Mouse (Mus musculus): Measurements from ENCODE around the gene Nr5a2. TPM values are rescaled to one million over a fixed set of nuclear protein-coding genes. Genes with fewer than 3 reads are reported as not detected.
A peak's percentile ranks its signal among the peaks of the same experiment; 100 is the strongest.

Gene Nr5a2
- polyA plus RNA-seq, 1 experiment from 2014 or later = 1.3 TPM

DNA sequence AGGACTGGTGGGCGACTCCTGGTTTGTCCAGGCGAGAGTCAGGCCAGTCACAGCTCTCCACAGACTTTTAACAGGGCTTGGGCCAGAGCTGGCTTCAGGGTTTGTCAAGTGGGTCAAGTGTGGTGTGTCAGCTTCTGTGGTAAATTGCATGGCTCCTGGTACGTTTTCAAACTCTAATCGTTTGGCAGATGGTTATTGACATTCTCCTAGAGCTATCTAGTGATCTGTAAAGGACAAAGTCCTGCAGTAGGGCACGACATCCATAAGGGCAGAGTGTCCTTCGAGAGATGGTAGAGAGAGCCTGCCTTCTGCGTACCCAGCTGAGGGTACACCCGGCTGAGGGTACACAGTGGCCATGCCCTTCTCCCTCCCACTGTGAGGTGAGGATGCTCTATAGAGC is 10.7 kb upstream of the Nr5a2 start:
- H3K4me3 ChIP-seq (replicated peaks; ENCODE audit: low read length) = no peak overlapping the region
- no peak for ATAC-seq (ENCODE audit: low FRiP score)
- H3K36me3 ChIP-seq (replicated peaks; ENCODE audit: control insufficient read depth, insufficient read depth) = no peaks in the 10 kb centered on the region
- no peak overlapping the region for H3K4me2 ChIP-seq (replicated peaks)
- no peaks in the 10 kb centered on the region for H3K4me1 ChIP-seq (replicated peaks; ENCODE audit: control insufficient read depth, insufficient read depth, low read length)
- no peaks in the 10 kb centered on the region for H3K9me3 ChIP-seq (ENCODE audit: control insufficient read depth, low read length)
- WGBS = 86% methylated on average over 8 of the region's 8 CpGs
- no peak for DNase-seq (ENCODE audit: low spot score)
- H3K27ac ChIP-seq = no peak overlapping the region
- H3K27me3 ChIP-seq (ENCODE audit: control insufficient read depth, insufficient read depth, low read length) = no peaks in the 10 kb centered on the region
- no peak overlapping the region for H3K9ac ChIP-seq

- WGBS = 71% methylated on average over 12 of the region's 12 CpGs
- Histone ChIP-seq H3K9ac (no peak overlapping the region), H3K4me3 (replicated peaks; ENCODE audit: low read length) (no peak overlapping the region), H3K27ac (no peak overlapping the region), H3K4me1 (replicated peaks; ENCODE audit: control insufficient read depth, insufficient read depth, low read length) (no peaks in the 10 kb centered on the region), H3K4me2 (replicated peaks) (no peak overlapping the region), H3K9me3 (ENCODE audit: control insufficient read depth, low read length) (no peaks in the 10 kb centered on the region), H3K36me3 (replicated peaks; ENCODE audit: control insufficient read depth, insufficient read depth) (no peaks in the 10 kb centered on the region), H3K27me3 (ENCODE audit: control insufficient read depth, insufficient read depth, low read length) (no peaks in the 10 kb centered on the region)
- DNase-seq (ENCODE audit: low spot score) = no peak
- no peak for ATAC-seq (ENCODE audit: low FRiP score)
Observed at GRCm38 (mm10) chr1:136966728-136967386, 6.6 kb upstream of the Nr5a2 start.

DNA sequence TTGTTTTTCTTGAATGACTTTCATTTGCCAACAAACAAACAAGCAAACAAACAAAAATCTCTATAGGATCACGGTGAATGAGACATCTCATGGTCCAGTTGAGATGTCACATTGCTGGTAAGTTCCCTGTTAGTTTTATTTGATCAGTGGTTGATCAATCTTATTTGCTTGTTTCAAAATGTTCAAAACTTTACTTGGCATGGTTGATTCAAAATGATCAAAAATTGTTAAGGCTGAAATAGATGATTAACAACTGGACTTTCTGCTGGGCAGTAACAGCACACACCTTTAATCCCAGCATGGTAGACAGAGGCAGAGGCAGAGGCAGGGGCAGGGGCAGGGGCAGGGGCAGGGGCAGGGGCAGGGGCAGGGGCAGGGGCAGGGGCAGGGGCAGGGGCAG is 757 bp downstream of the Nr5a2 start:
- H3K36me3 ChIP-seq (replicated peaks; ENCODE audit: control insufficient read depth, insufficient read depth) = no peaks in the 10 kb centered on the region
- H3K9ac ChIP-seq = no peak overlapping the region
- peaks cover 42% of the 10 kb centered on the region for H3K27me3 ChIP-seq (ENCODE audit: control insufficient read depth, insufficient read depth, low read length)
- no peak for ATAC-seq (ENCODE audit: low FRiP score)
- no peak overlapping the region for H3K27ac ChIP-seq
- no peaks in the 10 kb centered on the region for H3K9me3 ChIP-seq (ENCODE audit: control insufficient read depth, low read length)
- DNase-seq (ENCODE audit: low spot score) = no peak
- H3K4me2 ChIP-seq (replicated peaks) = no peak overlapping the region
- H3K4me1 ChIP-seq (replicated peaks; ENCODE audit: control insufficient read depth, insufficient read depth, low read length) = no peaks in the 10 kb centered on the region
- H3K4me3 ChIP-seq (replicated peaks; ENCODE audit: low read length) = no peak overlapping the region
- WGBS = 69% methylated on average over 1 of the region's 1 CpGs

GRCm38 (mm10) chr1:136958666-136959065 is 1.6 kb downstream of the Nr5a2 start:
- Histone ChIP-seq H3K9me3 (ENCODE audit: control insufficient read depth, low read length) (no peaks in the 10 kb centered on the region), H3K4me3 (replicated peaks; ENCODE audit: low read length) (no peak overlapping the region), H3K27me3 (ENCODE audit: control insufficient read depth, insufficient read depth, low read length) (peaks cover 50% of the 10 kb centered on the region), H3K9ac (no peak overlapping the region), H3K4me2 (replicated peaks) (0 out of 2 replicates have a peak overlapping the region, but pooled peaks have one; percentile 10), H3K4me1 (replicated peaks; ENCODE audit: control insufficient read depth, insufficient read depth, low read length) (no peaks in the 10 kb centered on the region), H3K36me3 (replicated peaks; ENCODE audit: control insufficient read depth, insufficient read depth) (no peaks in the 10 kb centered on the region), H3K27ac (no peak overlapping the region)
- no peak for ATAC-seq (ENCODE audit: low FRiP score)
- WGBS = 5% methylated on average over 9 of the region's 9 CpGs
- DNase-seq (ENCODE audit: low spot score) = no peak

- DNase-seq (ENCODE audit: low spot score) (no peak), ATAC-seq (ENCODE audit: low FRiP score) (peak; percentile 43; the same call in 1 of the 2 replicates)
Observed at GRCm38 (mm10) chr1:136958185-136958584, 2.1 kb downstream of the Nr5a2 start.

GRCm38 (mm10) chr1:136957696-136958095 is 2.6 kb downstream of the Nr5a2 start:
- H3K9me3 ChIP-seq (ENCODE audit: control insufficient read depth, low read length) = no peaks in the 10 kb centered on the region
- no peak overlapping the region for H3K27ac ChIP-seq
- DNase-seq (ENCODE audit: low spot score) (no peak), ATAC-seq (ENCODE audit: low FRiP score) (no peak)
- peaks cover 4% of the 10 kb centered on the region; the same call in 1 of the 2 replicates for H3K4me1 ChIP-seq (replicated peaks; ENCODE audit: control insufficient read depth, insufficient read depth, low read length)
- no peaks in the 10 kb centered on the region for H3K36me3 ChIP-seq (replicated peaks; ENCODE audit: control insufficient read depth, insufficient read depth)
- no peak overlapping the region for H3K4me2 ChIP-seq (replicated peaks)
- peaks cover 60% of the 10 kb centered on the region for H3K27me3 ChIP-seq (ENCODE audit: control insufficient read depth, insufficient read depth, low read length)
- H3K9ac ChIP-seq = no peak overlapping the region
- no peak overlapping the region for H3K4me3 ChIP-seq (replicated peaks; ENCODE audit: low read length)
- 30% methylated on average over 8 of the region's 8 CpGs for WGBS

More at GRCm38 (mm10) chr1:136958185-136958584, 2.1 kb downstream of the Nr5a2 start:
- Histone ChIP-seq H3K4me2 (replicated peaks) (no peak overlapping the region), H3K9ac (no peak overlapping the region), H3K27ac (no peak overlapping the region), H3K4me1 (replicated peaks; ENCODE audit: control insufficient read depth, insufficient read depth, low read length) (no peaks in the 10 kb centered on the region), H3K9me3 (ENCODE audit: control insufficient read depth, low read length) (no peaks in the 10 kb centered on the region), H3K27me3 (ENCODE audit: control insufficient read depth, insufficient read depth, low read length) (peaks cover 55% of the 10 kb centered on the region), H3K4me3 (replicated peaks; ENCODE audit: low read length) (no peak overlapping the region), H3K36me3 (replicated peaks; ENCODE audit: control insufficient read depth, insufficient read depth) (no peaks in the 10 kb centered on the region)
- WGBS = under 1% methylated on average over 12 of the region's 13 CpGs

GRCm38 (mm10) chr1:136954108-136954494 is 6.1 kb downstream of the Nr5a2 start:
- H3K9me3 ChIP-seq (ENCODE audit: control insufficient read depth, low read length) = no peaks in the 10 kb centered on the region
- ATAC-seq (ENCODE audit: low FRiP score) (no peak), DNase-seq (ENCODE audit: low spot score) (no peak)
- H3K4me1 ChIP-seq (replicated peaks; ENCODE audit: control insufficient read depth, insufficient read depth, low read length) = peaks cover 10% of the 10 kb centered on the region; the same call in 1 of the 2 replicates
- H3K4me2 ChIP-seq (replicated peaks) = no peak overlapping the region
- no peak overlapping the region for H3K4me3 ChIP-seq (replicated peaks; ENCODE audit: low read length)
- WGBS = 19% methylated on average over 3 of the region's 3 CpGs
- H3K27ac ChIP-seq = no peak overlapping the region
- peaks cover 92% of the 10 kb centered on the region for H3K27me3 ChIP-seq (ENCODE audit: control insufficient read depth, insufficient read depth, low read length)
- no peaks in the 10 kb centered on the region for H3K36me3 ChIP-seq (replicated peaks; ENCODE audit: control insufficient read depth, insufficient read depth)
- no peak overlapping the region for H3K9ac ChIP-seq

DNA sequence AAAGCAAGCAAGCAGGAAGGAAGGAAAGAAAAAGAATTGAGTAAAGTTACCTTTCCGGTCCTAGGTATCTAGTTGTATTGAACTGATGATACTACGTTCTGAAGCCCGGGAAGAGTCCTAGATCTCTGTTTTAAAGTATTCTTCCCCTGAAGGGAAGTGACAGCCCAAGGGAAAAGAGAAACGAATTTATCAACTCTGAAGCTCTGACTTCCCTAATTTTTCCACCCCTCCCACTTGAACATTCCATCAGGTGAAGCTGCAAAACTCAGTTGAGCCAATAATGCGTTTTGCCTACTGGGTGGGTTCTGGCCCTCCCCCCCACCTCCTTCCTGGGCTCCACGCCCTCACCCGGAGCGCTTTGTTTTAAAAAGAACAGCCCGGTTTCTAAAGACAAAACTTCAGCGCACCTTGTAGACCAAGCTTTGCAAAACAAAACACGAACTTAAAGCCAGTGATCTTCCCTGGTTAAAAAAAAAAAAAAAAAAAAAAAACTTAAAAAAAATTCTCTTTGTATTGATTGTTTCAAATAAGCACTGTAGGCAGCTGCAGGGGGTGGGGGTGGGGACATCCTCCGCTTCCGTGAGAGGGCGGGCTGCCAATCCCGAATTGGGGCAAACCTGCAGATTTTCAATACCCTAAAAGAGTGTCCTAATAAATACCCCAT is 6.7 kb downstream of the Nr5a2 start:
- Histone ChIP-seq H3K4me1 (replicated peaks; ENCODE audit: control insufficient read depth, insufficient read depth, low read length) (peaks cover 12% of the 10 kb centered on the region; the same call in 1 of the 2 replicates), H3K4me2 (replicated peaks) (no peak overlapping the region), H3K27me3 (ENCODE audit: control insufficient read depth, insufficient read depth, low read length) (peaks cover 92% of the 10 kb centered on the region), H3K9me3 (ENCODE audit: control insufficient read depth, low read length) (no peaks in the 10 kb centered on the region), H3K36me3 (replicated peaks; ENCODE audit: control insufficient read depth, insufficient read depth) (no peaks in the 10 kb centered on the region), H3K27ac (no peak overlapping the region), H3K4me3 (replicated peaks; ENCODE audit: low read length) (no peak overlapping the region), H3K9ac (no peak overlapping the region)
- ATAC-seq (ENCODE audit: low FRiP score) (no peak), DNase-seq (ENCODE audit: low spot score) (no peak)
- WGBS = 1% methylated on average over 15 of the region's 15 CpGs

- H3K9me3 ChIP-seq (ENCODE audit: control insufficient read depth, low read length) = no peaks in the 10 kb centered on the region
- no peak overlapping the region for H3K27ac ChIP-seq
- no peak for DNase-seq (ENCODE audit: low spot score)
- no peaks in the 10 kb centered on the region for H3K36me3 ChIP-seq (replicated peaks; ENCODE audit: control insufficient read depth, insufficient read depth)
- peak overlapping the region; percentile 22 for H3K4me3 ChIP-seq (replicated peaks; ENCODE audit: low read length)
- H3K27me3 ChIP-seq (ENCODE audit: control insufficient read depth, insufficient read depth, low read length) = peaks cover 100% of the 10 kb centered on the region
- no peak for ATAC-seq (ENCODE audit: low FRiP score)
- H3K9ac ChIP-seq = no peak overlapping the region
- WGBS = under 1% methylated on average over 39 of the region's 39 CpGs
- peaks cover 17% of the 10 kb centered on the region; the same call in 1 of the 2 replicates for H3K4me1 ChIP-seq (replicated peaks; ENCODE audit: control insufficient read depth, insufficient read depth, low read length)
- peak overlapping the region; percentile 44 for H3K4me2 ChIP-seq (replicated peaks)
Observed at GRCm38 (mm10) chr1:136952609-136953311, 7.5 kb downstream of the Nr5a2 start.

All from hindbrain, embryonic 14.5 days (tissue).